Mouse (Mus musculus) CH12.LX (cell line): Measurements from ENCODE around the gene Gm27029.
"Not testable (repeated sequence)": the region's sequence is repeated elsewhere in the genome, so short reads cannot be mapped to it uniquely, and the experiment has no call there.

Experiments used
- POLR2AphosphoS2 ChIP-seq: IDR thresholded peaks from 2 replicates; pipeline ENCODE4 v1.6.1; 2011; ENCODE audit warnings: low read depth, low read length, improper control_type of control experiment
- TBP ChIP-seq: conservative IDR thresholded peaks from 2 replicates; pipeline ENCODE4 v1.6.1; 2011; ENCODE audit warnings: low read depth, low read length, improper control_type of control experiment

- TF ChIP-seq POLR2AphosphoS2, TBP: not testable (repeated sequence)
Measured at GRCm38 (mm10) chr11:101378196-101378595, 46.4 kb downstream of the Gm27029 start.
